Mouse (Mus musculus) liver, postnatal 0 days (tissue): ENCODE measurements at regions not wholly inside any gene's neighbourhood (a gene's known extent, or its start where the extent isn't known, plus 50 kb on each side); places are given as distances from the start of the nearest gene placed in this dataset.

Source experiments
- ATAC-seq: fragments of 200-750 bp; cut with Nextera tagmentation; 2 replicates; pipeline ENCODE4 v1.8.0; 2017; ENCODE audit warnings: mild to moderate bottlenecking, moderate library complexity
- DNase-seq: peaks from one replicate; pipeline ENCODE4 v3.0.0-alpha.2; 2016
- H3K27ac ChIP-seq: fragments of 300-500 bp; sonication (generic); 2 replicates; pipeline ENCODE4 v1.5.1; 2014; ENCODE audit warnings: antibody characterized with exemption, moderate library complexity, mild to moderate bottlenecking, low read depth
- H3K27me3 ChIP-seq: fragments of 300-500 bp; sonication (generic); 2 replicates; pipeline ENCODE4 v1.6.1; 2014; ENCODE audit warnings: low read length, control low read depth, mixed read lengths; ENCODE audit not compliant: insufficient read depth
- H3K36me3 ChIP-seq: fragments of 300-500 bp; sonication (generic); replicated peaks from 2 replicates; pipeline ENCODE4 v1.6.1; 2014; ENCODE audit warnings: mild to moderate bottlenecking, control low read depth, low read length, moderate library complexity, mixed read lengths; ENCODE audit not compliant: insufficient read depth
- H3K4me1 ChIP-seq: fragments of 300-500 bp; sonication (generic); 2 replicates; pipeline ENCODE4 v1.6.1; 2014; ENCODE audit warnings: antibody characterized with exemption, mild to moderate bottlenecking, control low read depth; ENCODE audit not compliant: insufficient read depth
- H3K4me2 ChIP-seq: fragments of 300-500 bp; sonication (generic); 2 replicates; pipeline ENCODE4 v1.6.1; 2014; ENCODE audit warnings: low read depth, mild to moderate bottlenecking, low read length, moderate library complexity, mixed read lengths
- H3K4me3 ChIP-seq: fragments of 300-500 bp; sonication (generic); 2 replicates; pipeline ENCODE4 v1.5.1; 2014; ENCODE audit warnings: low read depth, low read length
- H3K9ac ChIP-seq: fragments of 300-500 bp; sonication (generic); replicated peaks from 2 replicates; pipeline ENCODE4 v1.6.1; 2014; ENCODE audit warnings: mild to moderate bottlenecking, moderate library complexity
- H3K9me3 ChIP-seq: fragments of 300-500 bp; sonication (generic); 2 replicates; pipeline ENCODE4 v1.6.1; 2016; ENCODE audit warnings: mild to moderate bottlenecking, control low read depth, low read length, mixed read lengths
- CTCF ChIP-seq: sonication (generic); IDR thresholded peaks from 2 replicates; pipeline ENCODE4 v1.5.1; 2016; ENCODE audit warnings: antibody characterized with exemption, low read depth
- EP300 ChIP-seq: IDR thresholded peaks from 2 replicates; pipeline ENCODE4 v1.6.1; 2016; ENCODE audit warnings: antibody characterized with exemption, low read depth, mild to moderate bottlenecking
- WGBS: fragments of 180-500 bp; shearing (Covaris S2); extraction: QIAGEN DNeasy Blood & Tissue Kit; methylation state at CpG from one replicate; pipeline ENCODE4 v1.1.7; 2014; ENCODE audit not compliant: insufficient replicate concordance; 5-methylcytosine and 5-hydroxymethylcytosine counted together

GRCm38 (mm10) chr14:120560416-120560815 is 82.2 kb downstream of the Rap2a start:
- DNase-seq (no peak), ATAC-seq (no peak)
- Histone ChIP-seq H3K4me3 (no peak overlapping the region), H3K9ac (no peak overlapping the region), H3K4me2 (no peak overlapping the region), H3K9me3 (no peaks in the 10 kb centered on the region), H3K36me3 (no peaks in the 10 kb centered on the region), H3K27me3 (no peaks in the 10 kb centered on the region), H3K27ac (no peak overlapping the region), H3K4me1 (no peaks in the 10 kb centered on the region)
- TF ChIP-seq EP300 (no peak), CTCF (no peak)
- 86% methylated on average over 7 of the region's 7 CpGs for whole genome bisulfite sequencing

DNA sequence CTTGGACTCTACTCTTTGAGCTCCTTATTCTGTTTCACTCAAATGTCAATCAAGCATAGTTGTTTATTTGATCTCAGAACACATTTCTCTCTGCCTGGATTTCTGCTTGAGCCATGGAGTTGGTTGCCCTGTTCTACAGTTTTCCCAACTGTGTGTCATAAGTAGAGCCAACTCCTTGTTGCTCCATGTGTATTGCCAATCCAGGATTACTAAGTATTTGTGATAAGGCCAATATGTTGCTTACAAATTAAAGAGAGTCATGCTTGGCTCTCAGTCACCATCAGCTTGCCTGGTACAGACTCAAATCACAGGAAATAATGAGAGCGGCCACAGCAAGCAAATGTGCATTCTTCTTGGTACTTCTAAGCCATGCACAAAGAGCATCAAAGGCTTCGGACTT is 82.7 kb downstream of the Rap2a start:
- no peak for DNase-seq
- Histone ChIP-seq H3K27me3 (no peaks in the 10 kb centered on the region), H3K9ac (no peak overlapping the region), H3K4me2 (no peak overlapping the region), H3K36me3 (no peaks in the 10 kb centered on the region), H3K4me3 (no peak overlapping the region), H3K4me1 (no peaks in the 10 kb centered on the region), H3K27ac (no peak overlapping the region), H3K9me3 (no peaks in the 10 kb centered on the region)
- TF ChIP-seq EP300 = no peak
- TF ChIP-seq CTCF = no peak
- WGBS = 73% methylated on average over 2 of the region's 2 CpGs
- ATAC-seq = no peak

DNA sequence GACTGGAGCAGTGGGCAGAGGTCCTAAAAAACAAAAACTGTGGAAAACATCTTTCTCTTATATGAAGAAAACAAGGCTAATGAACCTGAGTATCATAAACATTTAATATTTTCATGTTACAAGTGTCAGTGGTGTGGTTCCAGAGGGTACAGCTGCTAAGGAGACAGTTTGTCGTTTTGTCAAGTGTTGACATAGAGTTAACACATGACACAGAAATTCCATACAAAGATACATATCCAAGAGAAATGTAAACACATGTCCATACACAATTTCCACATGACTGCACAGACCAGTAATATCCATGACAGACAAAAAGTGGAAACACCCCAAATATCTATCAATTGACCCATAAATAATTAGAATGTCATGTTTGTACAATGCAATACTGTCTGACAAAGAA is 88.7 kb downstream of the Rap2a start:
- Histone ChIP-seq H3K4me1 (no peaks in the 10 kb centered on the region), H3K9me3 (no peaks in the 10 kb centered on the region), H3K4me3 (no peak overlapping the region), H3K36me3 (no peaks in the 10 kb centered on the region), H3K27me3 (no peaks in the 10 kb centered on the region), H3K4me2 (no peak overlapping the region), H3K27ac (no peak overlapping the region), H3K9ac (no peak overlapping the region)
- DNase-seq (no peak), ATAC-seq (no peak)
- TF ChIP-seq CTCF (no peak), EP300 (no peak)
- 47% methylated on average over 1 of the region's 1 CpGs for WGBS

DNA sequence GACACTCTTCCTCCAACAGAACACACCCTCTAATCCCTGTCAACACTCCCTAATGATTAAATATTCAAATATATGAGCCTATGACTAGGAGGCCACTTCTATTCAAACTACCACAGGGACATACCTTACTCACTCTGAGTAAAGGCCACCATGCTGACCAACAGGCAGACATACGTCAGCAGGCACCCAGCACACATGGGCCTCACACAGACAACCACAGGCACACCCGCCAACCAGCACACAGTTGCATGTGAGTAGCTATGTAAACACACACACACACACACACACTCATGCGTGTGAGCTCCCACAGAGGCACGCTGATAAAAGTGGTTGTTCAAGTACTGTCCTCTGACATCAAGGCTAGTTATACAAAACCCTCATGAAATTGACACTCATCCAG is 89.8 kb downstream of the Rap2a start:
- TF ChIP-seq EP300 = no peak
- TF ChIP-seq CTCF = no peak
- H3K4me2 ChIP-seq = no peak overlapping the region
- H3K9me3 ChIP-seq = no peaks in the 10 kb centered on the region
- DNase-seq = no peak
- H3K4me3 ChIP-seq = no peak overlapping the region
- no peaks in the 10 kb centered on the region for H3K27me3 ChIP-seq
- H3K27ac ChIP-seq = no peak overlapping the region
- H3K36me3 ChIP-seq = no peaks in the 10 kb centered on the region
- 71% methylated on average over 4 of the region's 4 CpGs for WGBS
- ATAC-seq = no peak
- no peak overlapping the region for H3K9ac ChIP-seq
- H3K4me1 ChIP-seq = no peaks in the 10 kb centered on the region

- Histone ChIP-seq H3K4me2 (peak overlapping the region; percentile 31), H3K4me1 (no peaks in the 10 kb centered on the region), H3K9ac (no peak overlapping the region), H3K27me3 (no peaks in the 10 kb centered on the region), H3K27ac (peak overlapping the region; percentile 39; the same call in 1 of the 2 replicates), H3K9me3 (no peaks in the 10 kb centered on the region), H3K36me3 (no peaks in the 10 kb centered on the region), H3K4me3 (no peak overlapping the region)
- WGBS = 21% methylated on average over 10 of the region's 10 CpGs
- peak; percentile 74 for ATAC-seq
- 0 out of 2 replicates have a peak, but pooled peaks have one; percentile 23 for TF ChIP-seq EP300
- no peak for TF ChIP-seq CTCF
- no peak for DNase-seq
Measured at GRCm38 (mm10) chr14:120572238-120572637, 94.0 kb downstream of the Rap2a start.

DNA sequence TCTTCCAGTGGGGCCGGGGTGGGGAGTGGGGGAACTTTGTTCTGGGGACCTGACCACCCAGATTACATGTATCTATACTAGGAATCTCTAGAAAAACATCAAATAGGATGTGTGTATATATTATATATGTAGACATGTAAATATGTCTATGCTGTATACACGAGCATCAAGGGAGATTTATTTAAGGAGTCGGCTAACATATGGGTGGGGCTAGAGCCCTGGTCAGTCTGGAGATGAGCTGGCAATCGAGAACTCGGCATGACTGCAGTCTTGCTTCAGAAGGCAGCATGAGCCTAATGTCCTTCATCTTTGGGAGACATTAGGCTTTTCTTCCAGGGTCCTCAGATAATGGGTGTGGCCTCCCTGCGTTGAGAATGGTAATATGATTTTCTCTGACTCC is 97.0 kb downstream of the Rap2a start:
- WGBS = 73% methylated on average over 6 of the region's 6 CpGs
- Histone ChIP-seq H3K36me3 (no peaks in the 10 kb centered on the region), H3K27me3 (no peaks in the 10 kb centered on the region), H3K9me3 (no peaks in the 10 kb centered on the region), H3K4me2 (no peak overlapping the region), H3K9ac (no peak overlapping the region), H3K4me1 (no peaks in the 10 kb centered on the region), H3K4me3 (no peak overlapping the region), H3K27ac (no peak overlapping the region)
- TF ChIP-seq EP300 = no peak
- TF ChIP-seq CTCF = no peak
- no peak for ATAC-seq
- DNase-seq = no peak

DNA sequence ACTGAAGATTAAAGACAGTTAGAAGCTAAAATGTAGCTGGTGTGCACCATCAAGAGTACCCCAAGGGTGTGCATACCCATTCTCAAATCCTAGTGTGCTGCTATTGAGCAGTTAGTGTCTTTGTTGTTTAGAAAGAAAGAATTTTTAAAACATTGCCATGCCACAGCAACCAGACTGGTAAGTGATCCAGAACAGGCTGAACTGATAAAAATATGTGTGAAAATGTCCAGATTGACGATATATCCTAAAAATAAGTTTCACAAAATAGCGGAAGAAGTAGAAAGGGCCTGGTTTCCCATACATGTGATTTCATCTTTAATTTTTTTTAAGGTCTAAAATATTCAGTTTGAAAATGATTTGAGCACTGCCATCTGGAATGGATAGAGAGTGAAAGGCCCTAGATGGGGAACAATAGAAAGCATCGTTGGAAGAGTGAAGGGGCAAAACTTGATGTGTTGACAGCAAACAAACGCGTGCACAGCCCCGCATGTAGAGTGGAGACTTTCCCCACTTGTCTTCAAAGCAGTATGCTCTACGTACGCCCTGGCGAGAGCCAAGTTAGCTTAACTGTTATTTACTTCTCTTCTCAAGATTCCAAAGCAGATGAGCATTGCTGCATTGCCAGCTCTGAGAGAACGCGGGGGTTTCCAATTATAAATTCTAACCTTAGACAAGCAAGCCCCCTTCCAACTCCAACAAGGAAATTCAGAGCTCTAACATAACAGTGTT is 100.3 kb downstream of the Rap2a start:
- ATAC-seq = no peak
- H3K27me3 ChIP-seq = no peaks in the 10 kb centered on the region

More for the DNA sequence above, 100.3 kb downstream of the Rap2a start:
- H3K36me3 ChIP-seq = no peaks in the 10 kb centered on the region
- no peak for TF ChIP-seq EP300
- TF ChIP-seq CTCF = no peak
- no peaks in the 10 kb centered on the region for H3K4me1 ChIP-seq
- no peak overlapping the region for H3K4me2 ChIP-seq
- no peak overlapping the region for H3K27ac ChIP-seq
- WGBS = 81% methylated on average over 11 of the region's 11 CpGs
- H3K4me3 ChIP-seq = no peak overlapping the region
- DNase-seq = no peak
- H3K9me3 ChIP-seq = no peaks in the 10 kb centered on the region
- H3K9ac ChIP-seq = no peak overlapping the region
